Mouse (Mus musculus) liver, adult 2 months (tissue): ENCODE data around the gene Nrxn3.

Experiments used
- CTCF ChIP-seq: fragments of 200-500 bp; IDR thresholded peaks from 2 replicates; pipeline ENCODE4 v1.5.1; 2011; ENCODE audit warnings: low read depth, low read length, control low read depth
- POLR2A ChIP-seq: fragments of 200-500 bp; IDR thresholded peaks from 2 replicates; pipeline ENCODE4 v1.6.1; 2011; ENCODE audit warnings: low read length, control low read depth; ENCODE audit not compliant: insufficient read depth; ENCODE audit errors: extremely low read depth

DNA sequence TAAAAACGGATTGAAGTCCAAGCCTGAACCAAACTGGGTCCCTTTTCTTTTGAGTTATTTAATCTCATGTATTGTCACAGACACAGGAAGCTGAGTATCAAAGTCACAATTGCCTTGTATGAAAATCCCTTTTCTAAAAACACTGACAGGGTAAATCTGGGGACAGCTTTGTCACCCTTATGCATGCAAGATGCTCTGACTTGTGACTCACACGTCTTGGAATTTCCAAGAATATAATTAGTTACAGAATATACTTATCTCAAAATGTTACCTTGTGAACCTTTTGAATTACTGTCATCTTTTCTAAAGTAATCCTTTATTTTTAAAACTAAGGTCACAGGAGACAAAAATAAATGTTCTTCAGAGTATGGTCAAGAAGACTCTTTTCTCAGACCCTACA, 748.6 kb downstream of the Nrxn3 start:
- TF ChIP-seq POLR2A (no peak), CTCF (no peak)
